Mouse (Mus musculus): ENCODE results near the gene Pm20d2. TPM values are rescaled to one million over a fixed set of nuclear protein-coding genes. Genes with fewer than 3 reads are reported as not detected.

The Pm20d2 gene
- polyA plus RNA-seq, 1 experiment from 2014 or later: 0.26 TPM

- 38% methylated on average over 20 of the region's 20 CpGs for WGBS
- ATAC-seq (replicated peaks; ENCODE audit: low FRiP score) (no peak), DNase-seq (ENCODE audit: low spot score) (no peak)
- Histone ChIP-seq H3K4me3 (ENCODE audit: low read depth, low read length) (no peak overlapping the region), H3K9me3 (ENCODE audit: control insufficient read depth, low read length) (peaks cover 2% of the 10 kb centered on the region; the same call in 1 of the 2 replicates), H3K27me3 (replicated peaks; ENCODE audit: control insufficient read depth, insufficient read depth, low read length) (peaks cover 12% of the 10 kb centered on the region), H3K9ac (ENCODE audit: low read depth, low read length) (no peak overlapping the region), H3K36me3 (ENCODE audit: control insufficient read depth, insufficient read depth, low read length) (no peaks in the 10 kb centered on the region), H3K27ac (ENCODE audit: low read depth, low read length) (no peak overlapping the region), H3K4me2 (no peak overlapping the region), H3K4me1 (replicated peaks; ENCODE audit: control insufficient read depth, insufficient read depth, low read length) (no peaks in the 10 kb centered on the region)
Measured at GRCm38 (mm10) chr4:33146679-33147291, 42.8 kb downstream of the Pm20d2 start.

- no peak for DNase-seq (ENCODE audit: low spot score)
- Histone ChIP-seq H3K36me3 (ENCODE audit: control insufficient read depth, insufficient read depth, low read length) (no peaks in the 10 kb centered on the region), H3K27me3 (replicated peaks; ENCODE audit: control insufficient read depth, insufficient read depth, low read length) (no peaks in the 10 kb centered on the region), H3K4me3 (ENCODE audit: low read depth, low read length) (no peak within 1 kb of the TSS), H3K4me2 (no peak within 1 kb of the TSS), H3K27ac (ENCODE audit: low read depth, low read length) (no peak within 1 kb of the TSS), H3K9ac (ENCODE audit: low read depth, low read length) (no peak within 1 kb of the TSS), H3K4me1 (replicated peaks; ENCODE audit: control insufficient read depth, insufficient read depth, low read length) (no peaks in the 10 kb centered on the region), H3K9me3 (ENCODE audit: control insufficient read depth, low read length) (no peaks in the 10 kb centered on the region)
- 72% methylated on average over 11 of the region's 11 CpGs for WGBS
- ATAC-seq (replicated peaks; ENCODE audit: low FRiP score): no peak
Measured at GRCm38 (mm10) chr4:33132221-33132620, 57.3 kb downstream of the Pm20d2 start, which contains the start of gene Gabrr1. Gabrr1 (plus strand) TSS chr4:33132521.

GRCm38 (mm10) chr4:33125409-33126084, 64.0 kb downstream of the Pm20d2 start:
- ATAC-seq (replicated peaks; ENCODE audit: low FRiP score) (no peak), DNase-seq (ENCODE audit: low spot score) (no peak)
- no peaks in the 10 kb centered on the region for H3K36me3 ChIP-seq (ENCODE audit: control insufficient read depth, insufficient read depth, low read length)
- H3K4me3 ChIP-seq (ENCODE audit: low read depth, low read length): no peak overlapping the region
- no peak overlapping the region for H3K9ac ChIP-seq (ENCODE audit: low read depth, low read length)
- H3K27ac ChIP-seq (ENCODE audit: low read depth, low read length): no peak overlapping the region
- H3K4me2 ChIP-seq: no peak overlapping the region
- H3K4me1 ChIP-seq (replicated peaks; ENCODE audit: control insufficient read depth, insufficient read depth, low read length): no peaks in the 10 kb centered on the region
- WGBS: 75% methylated on average over 10 of the region's 10 CpGs
- H3K27me3 ChIP-seq (replicated peaks; ENCODE audit: control insufficient read depth, insufficient read depth, low read length): no peaks in the 10 kb centered on the region
- no peaks in the 10 kb centered on the region for H3K9me3 ChIP-seq (ENCODE audit: control insufficient read depth, low read length)

- Histone ChIP-seq H3K4me2 (no peak overlapping the region), H3K36me3 (ENCODE audit: control insufficient read depth, insufficient read depth, low read length) (no peaks in the 10 kb centered on the region), H3K9ac (ENCODE audit: low read depth, low read length) (no peak overlapping the region), H3K27me3 (replicated peaks; ENCODE audit: control insufficient read depth, insufficient read depth, low read length) (no peaks in the 10 kb centered on the region), H3K9me3 (ENCODE audit: control insufficient read depth, low read length) (no peaks in the 10 kb centered on the region), H3K4me1 (replicated peaks; ENCODE audit: control insufficient read depth, insufficient read depth, low read length) (no peaks in the 10 kb centered on the region), H3K4me3 (ENCODE audit: low read depth, low read length) (no peak overlapping the region), H3K27ac (ENCODE audit: low read depth, low read length) (no peak overlapping the region)
- DNase-seq (ENCODE audit: low spot score): no peak
- ATAC-seq (replicated peaks; ENCODE audit: low FRiP score): no peak
- 61% methylated on average over 6 of the region's 6 CpGs for WGBS
Measured at GRCm38 (mm10) chr4:33124493-33124892, 65.0 kb downstream of the Pm20d2 start.

Other genes with a start within 250 kb of the Pm20d2 start
- 3.0 and 3.4 TPM in 2 replicates for gene Ankrd6, start 238.9 kb downstream of the Pm20d2 start, polyA plus RNA-seq (2014; fragmentation: Nextera tagmentation; extraction: Ambion mirVana)
- gene Rragd, start 206.7 kb downstream of the Pm20d2 start, polyA plus RNA-seq (2014; fragmentation: Nextera tagmentation; extraction: Ambion mirVana): 4.6 and 4.9 TPM in 2 replicates
- 43.6 and 44.3 TPM in 2 replicates for gene Ube2j1, start 158.3 kb downstream of the Pm20d2 start, polyA plus RNA-seq (2014; fragmentation: Nextera tagmentation; extraction: Ambion mirVana)
- not detected in 2 replicates for gene Gabrr2, start 126.7 kb downstream of the Pm20d2 start, polyA plus RNA-seq (2014; fragmentation: Nextera tagmentation; extraction: Ambion mirVana)
- not detected in 2 replicates for gene Gabrr1, start 57.2 kb downstream of the Pm20d2 start, polyA plus RNA-seq (2014; fragmentation: Nextera tagmentation; extraction: Ambion mirVana)
- 0.73 and 1.6 TPM in 2 replicates for gene Srsf12, start 19.3 kb upstream of the Pm20d2 start, polyA plus RNA-seq (2014; fragmentation: Nextera tagmentation; extraction: Ambion mirVana)
- gene Pnrc1, start 100.4 kb upstream of the Pm20d2 start, polyA plus RNA-seq (2014; fragmentation: Nextera tagmentation; extraction: Ambion mirVana): 58.7 and 59.0 TPM in 2 replicates
- 30.1 and 32.6 TPM in 2 replicates for gene Rngtt, start 120.6 kb upstream of the Pm20d2 start, polyA plus RNA-seq (2014; fragmentation: Nextera tagmentation; extraction: Ambion mirVana)